Mouse (Mus musculus): ENCODE results near the gene Ralbp1. TPM values are rescaled to one million over a fixed set of nuclear protein-coding genes. Genes with fewer than 3 reads are reported as not detected.
A peak's percentile ranks its signal among the peaks of the same experiment; 100 is the strongest.

Gene Ralbp1
- polyA plus RNA-seq, 1 experiment, result 36.0 TPM

DNA sequence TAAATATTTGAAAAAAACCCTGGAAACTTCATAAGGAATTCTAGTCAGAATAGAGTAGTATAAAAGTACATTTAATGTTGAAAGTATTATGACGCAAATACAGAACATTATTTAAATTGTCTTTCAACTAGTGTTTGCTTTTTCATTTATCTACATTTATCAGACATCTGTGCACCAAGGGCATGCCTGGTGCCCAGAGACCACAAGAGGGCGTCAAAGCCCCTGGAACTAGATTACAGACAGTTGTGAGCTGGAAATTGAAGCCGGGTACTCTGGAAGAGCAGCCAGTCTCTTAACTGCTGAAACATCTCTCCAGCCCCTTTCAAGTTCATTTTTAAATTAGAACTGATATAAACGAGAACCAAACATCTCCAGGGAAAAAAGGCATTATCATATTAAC, 23.0 kb downstream of the Ralbp1 start:
- H3K4me3 ChIP-seq (ENCODE audit: insufficient read depth, low read length), result no peak overlapping the region

DNA sequence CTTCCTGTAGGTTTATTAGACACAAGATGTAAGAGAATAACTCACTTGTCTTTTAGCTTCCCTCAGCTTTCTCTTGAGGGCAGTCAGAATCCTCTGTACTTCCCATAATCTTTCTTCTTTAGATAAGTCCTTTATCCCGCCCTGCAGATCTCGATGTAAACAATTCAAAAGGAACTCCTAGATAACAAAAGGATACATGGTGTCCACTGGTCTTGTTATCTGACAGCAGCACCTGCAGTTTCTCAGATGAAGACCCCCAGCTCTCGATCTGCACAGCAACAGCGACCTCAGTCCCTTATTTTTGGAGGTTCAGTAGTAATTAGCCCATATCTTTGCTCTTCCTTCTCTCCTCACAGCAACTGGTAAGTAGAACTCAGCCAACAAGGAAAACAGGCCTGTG, 28.0 kb downstream of the Ralbp1 start:
- TF ChIP-seq CTCF (IDR thresholded peaks at IDR 0.05; ENCODE audit: borderline replicate concordance, insufficient read depth, low read length), result no peak
- TF ChIP-seq POLR2A (IDR thresholded peaks at IDR 0.05; ENCODE audit: low read depth, low read length), result no peak
- no peak overlapping the region for H3K27ac ChIP-seq (ENCODE audit: insufficient read depth, low read length)
- H3K4me3 ChIP-seq (ENCODE audit: insufficient read depth, low read length), result no peak overlapping the region
- no peaks in the 10 kb centered on the region for H3K4me1 ChIP-seq (ENCODE audit: control insufficient read depth, insufficient read depth, low read length)

More for the DNA sequence above, 23.0 kb downstream of the Ralbp1 start:
- Histone ChIP-seq H3K27ac (ENCODE audit: insufficient read depth, low read length) (no peak overlapping the region), H3K4me1 (ENCODE audit: control insufficient read depth, insufficient read depth, low read length) (no peaks in the 10 kb centered on the region)
- TF ChIP-seq CTCF (IDR thresholded peaks at IDR 0.05; ENCODE audit: borderline replicate concordance, insufficient read depth, low read length) (peak; percentile 48; the same call in 1 of the 2 replicates), POLR2A (IDR thresholded peaks at IDR 0.05; ENCODE audit: low read depth, low read length) (no peak)

DNA sequence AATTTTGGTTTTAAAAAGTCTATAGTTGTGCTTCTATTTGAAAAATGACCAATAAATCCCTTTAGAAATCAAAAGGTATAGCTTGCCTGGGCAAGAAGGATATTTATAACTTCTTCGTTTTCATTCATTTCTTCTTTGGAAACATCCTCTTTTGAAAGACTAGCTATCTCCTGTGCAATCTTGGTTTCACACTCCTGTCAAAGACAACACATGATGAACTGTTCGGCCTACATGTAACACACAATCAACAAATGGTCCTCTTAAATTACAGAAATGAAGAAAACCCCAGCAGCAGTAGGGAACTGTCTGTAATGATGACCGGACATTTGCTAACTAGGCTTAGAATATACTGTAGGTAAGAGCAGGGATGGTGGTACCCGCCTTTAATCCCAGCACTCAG, 31.6 kb downstream of the Ralbp1 start:
- no peak overlapping the region for H3K4me3 ChIP-seq (ENCODE audit: insufficient read depth, low read length)
- H3K4me1 ChIP-seq (ENCODE audit: control insufficient read depth, insufficient read depth, low read length), result no peaks in the 10 kb centered on the region
- no peak for TF ChIP-seq CTCF (IDR thresholded peaks at IDR 0.05; ENCODE audit: borderline replicate concordance, insufficient read depth, low read length)
- no peak for TF ChIP-seq POLR2A (IDR thresholded peaks at IDR 0.05; ENCODE audit: low read depth, low read length)
- H3K27ac ChIP-seq (ENCODE audit: insufficient read depth, low read length), result no peak overlapping the region

DNA sequence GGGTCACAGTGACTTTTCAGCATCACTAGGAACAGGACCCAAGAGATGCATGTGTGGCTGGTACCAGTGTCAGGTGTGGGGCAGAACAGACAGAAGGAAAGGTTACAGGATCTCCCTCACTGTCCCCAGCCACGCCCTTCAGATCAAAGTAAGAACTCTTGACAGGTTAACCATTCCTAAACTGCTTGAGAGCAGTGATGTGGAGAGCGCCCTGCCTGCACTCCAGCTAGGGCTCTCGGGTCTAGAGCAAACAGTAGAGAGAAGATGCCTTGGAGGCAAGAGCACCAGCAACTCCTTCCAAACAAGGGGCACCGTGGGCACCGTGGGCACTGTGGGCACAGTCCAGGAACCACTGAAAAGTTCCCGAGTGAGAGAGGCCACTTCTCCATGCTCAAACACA, 32.3 kb downstream of the Ralbp1 start:
- TF ChIP-seq POLR2A (IDR thresholded peaks at IDR 0.05; ENCODE audit: low read depth, low read length) (no peak), CTCF (IDR thresholded peaks at IDR 0.05; ENCODE audit: borderline replicate concordance, insufficient read depth, low read length) (no peak)
- no peak overlapping the region for H3K4me3 ChIP-seq (ENCODE audit: insufficient read depth, low read length)
- H3K27ac ChIP-seq (ENCODE audit: insufficient read depth, low read length), result no peak overlapping the region
- no peaks in the 10 kb centered on the region for H3K4me1 ChIP-seq (ENCODE audit: control insufficient read depth, insufficient read depth, low read length)

DNA sequence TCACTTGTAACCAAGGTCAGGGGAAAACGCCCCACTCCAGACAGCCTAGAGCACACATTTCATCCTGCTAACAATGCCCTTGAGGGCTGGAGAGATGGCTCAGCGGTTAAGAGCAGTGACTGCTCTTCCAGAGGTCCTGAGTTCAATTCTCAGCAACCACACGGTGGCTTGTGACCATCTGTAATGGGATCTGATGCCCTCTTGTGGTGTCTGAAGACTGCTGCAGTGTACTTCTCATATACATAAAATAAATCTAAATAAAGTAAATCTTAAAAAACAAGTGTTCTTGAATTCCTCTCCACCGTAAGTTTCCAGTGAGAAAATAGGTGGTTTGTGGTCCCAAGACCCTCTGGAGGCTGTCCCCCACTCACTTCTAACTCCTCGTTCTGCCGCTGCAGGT, 33.8 kb downstream of the Ralbp1 start:
- H3K4me3 ChIP-seq (ENCODE audit: insufficient read depth, low read length), result no peak overlapping the region
- no peak overlapping the region for H3K27ac ChIP-seq (ENCODE audit: insufficient read depth, low read length)
- TF ChIP-seq CTCF (IDR thresholded peaks at IDR 0.05; ENCODE audit: borderline replicate concordance, insufficient read depth, low read length) (no peak), POLR2A (IDR thresholded peaks at IDR 0.05; ENCODE audit: low read depth, low read length) (no peak)

DNA sequence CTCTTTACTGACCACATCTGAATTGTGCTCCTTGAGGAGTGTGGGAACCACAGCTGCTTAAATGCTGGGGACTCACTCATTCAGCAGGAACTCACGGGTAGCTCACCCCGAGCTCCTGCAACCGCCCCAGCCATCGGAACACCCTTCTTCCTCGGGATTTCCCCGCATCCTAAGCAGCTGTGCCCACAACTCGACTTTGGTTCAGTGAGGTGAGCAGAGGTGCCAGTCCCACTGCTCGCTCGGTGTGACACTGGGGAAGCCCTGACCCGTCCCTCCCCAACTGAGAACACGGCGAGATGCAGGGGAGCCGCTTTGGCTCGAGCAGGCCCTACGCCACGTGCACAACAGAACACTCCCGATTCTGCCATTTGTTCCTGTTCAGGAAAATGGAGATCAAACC, 35.1 kb downstream of the Ralbp1 start:
- TF ChIP-seq POLR2A (IDR thresholded peaks at IDR 0.05; ENCODE audit: low read depth, low read length) (no peak), CTCF (IDR thresholded peaks at IDR 0.05; ENCODE audit: borderline replicate concordance, insufficient read depth, low read length) (no peak)
- H3K27ac ChIP-seq (ENCODE audit: insufficient read depth, low read length), result no peak overlapping the region

More for the DNA sequence above, 33.8 kb downstream of the Ralbp1 start:
- no peaks in the 10 kb centered on the region for H3K4me1 ChIP-seq (ENCODE audit: control insufficient read depth, insufficient read depth, low read length)

DNA sequence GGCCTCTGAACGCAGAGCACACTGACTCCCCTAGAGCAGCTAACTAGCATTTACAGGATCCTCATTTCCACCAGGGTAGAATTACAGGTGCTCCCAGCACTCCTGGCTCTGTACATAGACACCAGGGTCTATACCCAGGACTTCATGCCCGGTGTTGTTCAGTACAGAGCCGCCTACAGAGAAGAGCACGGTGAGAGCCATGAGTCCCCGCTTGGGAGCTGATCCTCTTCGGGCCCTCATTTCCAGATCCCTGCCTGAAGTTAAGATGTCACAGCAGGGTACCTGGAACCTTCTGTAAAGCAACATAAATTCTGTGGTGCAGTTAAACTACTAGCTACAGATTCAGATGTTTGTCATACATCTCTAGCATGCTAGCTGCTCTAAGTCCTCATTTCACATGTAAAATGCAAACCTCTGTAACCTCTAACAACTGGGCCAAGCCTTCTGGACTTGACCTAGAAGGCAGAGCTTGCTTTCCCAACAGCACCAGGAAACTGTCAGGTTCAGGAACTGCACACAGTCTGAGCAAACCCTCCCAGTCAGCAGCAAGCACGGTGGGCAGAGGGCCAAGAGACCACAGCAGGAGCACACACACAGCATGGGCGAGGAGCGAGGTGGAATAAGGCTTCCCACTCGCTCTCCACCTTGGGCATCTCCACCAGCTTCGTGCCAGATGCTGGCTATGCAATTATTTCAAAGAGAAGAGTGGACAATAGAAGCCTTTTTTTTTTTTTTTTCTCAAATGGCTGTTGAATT, 37.7 kb downstream of the Ralbp1 start:
- no peak for TF ChIP-seq POLR2A (IDR thresholded peaks at IDR 0.05; ENCODE audit: low read depth, low read length)
- no peak for TF ChIP-seq CTCF (IDR thresholded peaks at IDR 0.05; ENCODE audit: borderline replicate concordance, insufficient read depth, low read length)
- no peaks in the 10 kb centered on the region for H3K4me1 ChIP-seq (ENCODE audit: control insufficient read depth, insufficient read depth, low read length)
- H3K27ac ChIP-seq (ENCODE audit: insufficient read depth, low read length), result no peak overlapping the region
- no peak overlapping the region for H3K4me3 ChIP-seq (ENCODE audit: insufficient read depth, low read length)

More for the DNA sequence above, 35.1 kb downstream of the Ralbp1 start:
- Histone ChIP-seq H3K4me3 (ENCODE audit: insufficient read depth, low read length) (no peak overlapping the region), H3K4me1 (ENCODE audit: control insufficient read depth, insufficient read depth, low read length) (no peaks in the 10 kb centered on the region)

DNA sequence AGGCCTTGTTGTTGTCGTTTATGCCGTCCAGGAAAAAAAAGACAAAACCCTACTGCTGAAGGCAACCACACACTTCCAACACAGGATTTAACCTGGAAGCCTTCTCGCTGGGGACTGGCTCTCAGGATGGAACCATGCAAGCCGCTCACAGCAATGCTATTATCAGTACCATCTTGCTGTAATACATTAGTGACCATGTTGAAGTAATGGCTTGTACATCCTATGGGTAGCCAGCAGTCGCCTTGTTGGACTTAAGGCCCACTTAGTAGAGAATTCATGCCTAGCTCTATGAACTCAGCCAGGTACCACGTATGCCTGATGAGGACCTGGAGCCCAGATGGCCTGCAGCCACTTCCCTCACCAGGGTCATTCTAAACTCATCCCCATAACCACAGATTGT, 40.2 kb downstream of the Ralbp1 start:
- Histone ChIP-seq H3K27ac (ENCODE audit: insufficient read depth, low read length) (no peak overlapping the region), H3K4me3 (ENCODE audit: insufficient read depth, low read length) (no peak overlapping the region), H3K4me1 (ENCODE audit: control insufficient read depth, insufficient read depth, low read length) (no peaks in the 10 kb centered on the region)
- TF ChIP-seq CTCF (IDR thresholded peaks at IDR 0.05; ENCODE audit: borderline replicate concordance, insufficient read depth, low read length), result no peak
- TF ChIP-seq POLR2A (IDR thresholded peaks at IDR 0.05; ENCODE audit: low read depth, low read length), result no peak

DNA sequence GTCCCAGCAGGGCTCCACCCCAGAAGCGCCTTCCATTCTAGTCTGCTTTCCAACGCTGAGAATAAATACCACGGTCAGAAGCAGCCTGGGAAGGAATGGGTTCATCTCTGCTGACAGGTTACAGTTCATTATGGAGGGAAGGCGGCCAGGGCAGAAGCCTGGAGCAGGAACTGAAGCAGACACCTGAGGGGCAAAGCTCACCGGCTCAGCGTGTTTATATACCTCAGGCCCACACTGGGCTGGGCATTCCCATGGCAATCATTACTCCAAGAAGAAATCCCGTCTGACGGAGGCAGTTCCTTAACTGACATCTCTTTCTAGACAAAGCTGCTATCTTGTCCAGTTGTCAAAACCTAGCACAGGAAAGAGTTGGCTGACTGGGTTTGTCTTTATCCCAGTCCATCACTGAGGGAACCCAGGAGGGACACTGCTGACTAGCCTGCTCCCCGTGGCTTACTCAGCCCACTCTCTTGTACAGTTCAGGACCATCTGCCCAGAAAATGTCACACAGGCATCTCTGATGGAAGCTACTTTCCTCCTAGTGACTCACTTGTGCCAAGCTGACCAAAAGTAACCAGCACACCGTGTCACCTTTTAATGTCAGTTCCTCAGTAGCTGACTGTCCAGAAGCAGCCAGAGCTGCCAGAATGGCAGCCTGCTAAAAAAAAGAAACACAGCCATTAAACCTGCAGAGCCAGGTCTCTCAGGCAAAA, 42.8 kb downstream of the Ralbp1 start:
- TF ChIP-seq CTCF (IDR thresholded peaks at IDR 0.05; ENCODE audit: borderline replicate concordance, insufficient read depth, low read length) (no peak), POLR2A (IDR thresholded peaks at IDR 0.05; ENCODE audit: low read depth, low read length) (no peak)
- no peaks in the 10 kb centered on the region for H3K4me1 ChIP-seq (ENCODE audit: control insufficient read depth, insufficient read depth, low read length)
- no peak overlapping the region for H3K4me3 ChIP-seq (ENCODE audit: insufficient read depth, low read length)
- H3K27ac ChIP-seq (ENCODE audit: insufficient read depth, low read length), result no peak overlapping the region
